In the genomic region with DNA sequence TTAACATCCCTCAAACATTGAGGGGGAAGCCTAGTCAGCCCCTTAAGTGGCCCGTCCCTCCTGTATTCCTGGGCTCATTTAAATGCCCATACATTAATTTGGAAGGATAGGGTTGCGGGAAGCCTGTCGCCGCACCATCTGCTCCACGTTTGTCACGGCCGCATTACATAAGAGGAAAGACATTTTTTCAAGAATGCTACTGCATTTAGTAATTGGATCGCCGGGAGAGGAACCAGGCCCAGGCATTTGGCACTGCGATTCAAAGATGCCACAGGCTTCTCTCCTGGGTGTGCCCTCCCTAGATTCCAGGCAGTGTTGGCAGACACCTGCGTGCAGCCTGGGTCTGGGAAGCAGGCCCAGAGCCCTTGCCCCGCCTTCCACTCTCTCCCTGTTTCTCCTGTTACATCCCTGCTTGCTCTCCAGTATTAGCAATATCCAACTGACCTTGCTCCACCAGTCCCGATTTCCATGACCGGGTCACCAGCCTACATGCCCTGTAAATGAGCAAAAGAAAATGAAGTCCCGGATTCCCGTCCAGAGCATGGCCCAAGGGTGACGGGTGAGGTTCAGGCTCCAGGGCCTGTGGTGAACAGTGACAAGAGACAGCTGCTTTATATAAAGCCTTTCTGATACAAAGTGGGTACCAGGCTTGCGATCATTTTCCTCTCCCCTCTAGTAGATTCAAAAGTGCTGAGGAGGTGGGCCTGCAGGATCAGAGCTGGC, we compare ENCODE assay signal across 7 mouse cellular contexts. TPM values are rescaled to one million over a fixed set of nuclear protein-coding genes. Genes with fewer than 3 reads are reported as not detected.
DNase-seq lines count a peak whose midpoint lies in the region; ATAC-seq and TF ChIP-seq lines count a peak whose summit lies in the region.

No protein-coding gene starts in this region.

- H3K9ac ChIP-seq in ES-Bruce4 (ENCODE audit: low read depth, poor library complexity, severe bottlenecking): peak overlapping the region; percentile 37; the same call in 1 of the 2 replicates
- H3K9ac ChIP-seq in forebrain, embryonic 15.5 days (replicated peaks): no peak overlapping the region
- no peak overlapping the region for H3K9ac ChIP-seq in hindbrain, embryonic 14.5 days
- no peak overlapping the region for H3K9ac ChIP-seq in midbrain, embryonic 12.5 days (replicated peaks)

- no peak for TF ChIP-seq CTCF in ES-Bruce4 (IDR thresholded peaks at IDR 0.05; ENCODE audit: low read depth, low read length)

- peaks cover 2% of the 10 kb centered on the region for H3K4me1 ChIP-seq in ES-Bruce4 (ENCODE audit: control insufficient read depth, insufficient read depth, low read length)
- peaks cover 22% of the 10 kb centered on the region for H3K4me1 ChIP-seq in forebrain, embryonic 15.5 days
- peaks cover 14% of the 10 kb centered on the region for H3K4me1 ChIP-seq in hindbrain, embryonic 14.5 days (replicated peaks; ENCODE audit: control insufficient read depth, insufficient read depth, low read length)
- peaks cover 28% of the 10 kb centered on the region for H3K4me1 ChIP-seq in midbrain, embryonic 12.5 days

- TF ChIP-seq POLR2A in ES-Bruce4 (IDR thresholded peaks at IDR 0.05; ENCODE audit: insufficient read depth, low read length): no peak

- peak; percentile 74 for DNase-seq in adipocyte (ENCODE audit: low spot score)
- peak; percentile 23 for DNase-seq in hindbrain, embryonic 14.5 days (ENCODE audit: low spot score)
- no peak for DNase-seq in T-cell, adult 2 months (ENCODE audit: low spot score)

- no peaks in the 10 kb centered on the region for H3K27me3 ChIP-seq in ES-Bruce4 (ENCODE audit: control insufficient read depth, insufficient read depth, low read length, poor library complexity, severe bottlenecking)
- H3K27me3 ChIP-seq in forebrain, embryonic 15.5 days: no peaks in the 10 kb centered on the region
- no peaks in the 10 kb centered on the region for H3K27me3 ChIP-seq in hindbrain, embryonic 14.5 days (ENCODE audit: control insufficient read depth, insufficient read depth, low read length)
- H3K27me3 ChIP-seq in midbrain, embryonic 12.5 days: no peaks in the 10 kb centered on the region

- no peaks in the 10 kb centered on the region for H3K36me3 ChIP-seq in ES-Bruce4 (ENCODE audit: control insufficient read depth, insufficient read depth, low read length, poor library complexity, severe bottlenecking)
- H3K36me3 ChIP-seq in forebrain, embryonic 15.5 days: no peaks in the 10 kb centered on the region
- no peaks in the 10 kb centered on the region for H3K36me3 ChIP-seq in hindbrain, embryonic 14.5 days (replicated peaks; ENCODE audit: control insufficient read depth, insufficient read depth)
- H3K36me3 ChIP-seq in midbrain, embryonic 12.5 days: no peaks in the 10 kb centered on the region

- peak overlapping the region; percentile 13; the same call in 1 of the 2 replicates for H3K4me3 ChIP-seq in ES-Bruce4 (ENCODE audit: low read depth, low read length)
- H3K4me3 ChIP-seq in forebrain, embryonic 15.5 days: no peak overlapping the region
- H3K4me3 ChIP-seq in hindbrain, embryonic 14.5 days (replicated peaks; ENCODE audit: low read length): no peak overlapping the region
- H3K4me3 ChIP-seq in midbrain, embryonic 12.5 days: no peak overlapping the region

- 0 out of 2 replicates have a peak overlapping the region, but pooled peaks have one; percentile 4 for H3K4me2 ChIP-seq in forebrain, embryonic 15.5 days (replicated peaks)
- no peak overlapping the region for H3K4me2 ChIP-seq in hindbrain, embryonic 14.5 days (replicated peaks)
- 0 out of 2 replicates have a peak overlapping the region, but pooled peaks have one; percentile 7 for H3K4me2 ChIP-seq in midbrain, embryonic 12.5 days (replicated peaks)

- ATAC-seq in forebrain, embryonic 15.5 days (replicated peaks): peak; percentile 72
- ATAC-seq in hindbrain, embryonic 14.5 days (ENCODE audit: low FRiP score): peak; percentile 29; the same call in 1 of the 2 replicates
- peak; percentile 69; the same call in 1 of the 2 replicates for ATAC-seq in midbrain, embryonic 12.5 days (ENCODE audit: low FRiP score, low read depth)
- ATAC-seq in megakaryocyte, adult 5-6 weeks (ENCODE audit: poor library complexity, severe bottlenecking): no peak

- H3K9me3 ChIP-seq in ES-Bruce4 (replicated peaks; ENCODE audit: control insufficient read depth, insufficient read depth, low read length, poor library complexity, severe bottlenecking): no peaks in the 10 kb centered on the region
- H3K9me3 ChIP-seq in forebrain, embryonic 15.5 days: no peaks in the 10 kb centered on the region
- no peaks in the 10 kb centered on the region for H3K9me3 ChIP-seq in hindbrain, embryonic 14.5 days (ENCODE audit: control insufficient read depth, low read length)
- no peaks in the 10 kb centered on the region for H3K9me3 ChIP-seq in midbrain, embryonic 12.5 days

- no peak for TF ChIP-seq EP300 in ES-Bruce4 (IDR thresholded peaks at IDR 0.05; ENCODE audit: insufficient read depth, low read depth, low read length)

- peak overlapping the region; percentile 86; the same call in 1 of the 2 replicates for H3K27ac ChIP-seq in ES-Bruce4 (ENCODE audit: insufficient read depth, low read length)
- H3K27ac ChIP-seq in forebrain, embryonic 15.5 days (replicated peaks): peak overlapping the region; percentile 68
- peak overlapping the region; percentile 49 for H3K27ac ChIP-seq in hindbrain, embryonic 14.5 days
- 0 out of 2 replicates have a peak overlapping the region, but pooled peaks have one; percentile 39 for H3K27ac ChIP-seq in midbrain, embryonic 12.5 days (replicated peaks)

- 36% methylated on average over 18 of the region's 18 CpGs for WGBS in forebrain, embryonic 15.5 days
- 31% methylated on average over 18 of the region's 18 CpGs for WGBS in hindbrain, embryonic 14.5 days
- WGBS in midbrain, embryonic 12.5 days: 53% methylated on average over 18 of the region's 18 CpGs

RNA-seq across cellular contexts. Expression of gene Znfx1, which starts 16.9 kb away (rescaled TPM):
- 11.4 and 12.1 TPM in 2 replicates for polyA plus RNA-seq in ES-Bruce4 (2011; ENCODE audit: insufficient read depth, insufficient read length, low read depth, missing spikeins)
- 7.2 and 7.3 TPM in 2 replicates for polyA plus RNA-seq in forebrain, embryonic 15.5 days (2015; fragmentation: Nextera tagmentation; extraction: Ambion mirVana)
- polyA plus RNA-seq in hindbrain, embryonic 14.5 days (2014; fragmentation: Nextera tagmentation; extraction: Ambion mirVana): 8.7 and 9.8 TPM in 2 replicates
- 9.0 and 9.6 TPM in 2 replicates for polyA plus RNA-seq in midbrain, embryonic 12.5 days (2016; fragmentation: Nextera tagmentation; extraction: Ambion mirVana)
- 28.2 and 29.2 TPM in 2 replicates for total RNA-seq in megakaryocyte, adult 5-6 weeks (2015)
- 58.4 and 78.1 TPM in 2 replicates for total RNA-seq in megakaryocyte, adult 5-6 weeks (2017)
